Mouse (Mus musculus): ENCODE results near the gene Sergef. TPM values are rescaled to one million over a fixed set of nuclear protein-coding genes. Genes with fewer than 3 reads are reported as not detected.

Gene Sergef
- total and polyA plus RNA-seq, 2 experiments from 2014 or later: 46.9 to 50.7 TPM

- TF ChIP-seq CTCF (IDR thresholded peaks at IDR 0.05; ENCODE audit: low read depth): no peak
- ATAC-seq: no peak
- DNase-seq: no peak
- Histone ChIP-seq H3K27me3 (ENCODE audit: insufficient read depth, low read length) (no peaks in the 10 kb centered on the region), H3K27ac (ENCODE audit: low read depth, low read length) (no peak overlapping the region), H3K4me2 (ENCODE audit: low read depth) (no peak overlapping the region), H3K4me1 (ENCODE audit: insufficient read depth) (peaks cover 17% of the 10 kb centered on the region), H3K9ac (no peak overlapping the region), H3K36me3 (ENCODE audit: insufficient read depth) (peaks cover 3% of the 10 kb centered on the region; the same call in 1 of the 2 replicates), H3K4me3 (ENCODE audit: low read depth, low read length) (no peak overlapping the region), H3K9me3 (ENCODE audit: low read length) (no peaks in the 10 kb centered on the region)
- 91% methylated on average over 15 of the region's 15 CpGs for WGBS
Observed at GRCm38 (mm10) chr7:46403616-46404485, 235.8 kb downstream of the Sergef start.

DNA sequence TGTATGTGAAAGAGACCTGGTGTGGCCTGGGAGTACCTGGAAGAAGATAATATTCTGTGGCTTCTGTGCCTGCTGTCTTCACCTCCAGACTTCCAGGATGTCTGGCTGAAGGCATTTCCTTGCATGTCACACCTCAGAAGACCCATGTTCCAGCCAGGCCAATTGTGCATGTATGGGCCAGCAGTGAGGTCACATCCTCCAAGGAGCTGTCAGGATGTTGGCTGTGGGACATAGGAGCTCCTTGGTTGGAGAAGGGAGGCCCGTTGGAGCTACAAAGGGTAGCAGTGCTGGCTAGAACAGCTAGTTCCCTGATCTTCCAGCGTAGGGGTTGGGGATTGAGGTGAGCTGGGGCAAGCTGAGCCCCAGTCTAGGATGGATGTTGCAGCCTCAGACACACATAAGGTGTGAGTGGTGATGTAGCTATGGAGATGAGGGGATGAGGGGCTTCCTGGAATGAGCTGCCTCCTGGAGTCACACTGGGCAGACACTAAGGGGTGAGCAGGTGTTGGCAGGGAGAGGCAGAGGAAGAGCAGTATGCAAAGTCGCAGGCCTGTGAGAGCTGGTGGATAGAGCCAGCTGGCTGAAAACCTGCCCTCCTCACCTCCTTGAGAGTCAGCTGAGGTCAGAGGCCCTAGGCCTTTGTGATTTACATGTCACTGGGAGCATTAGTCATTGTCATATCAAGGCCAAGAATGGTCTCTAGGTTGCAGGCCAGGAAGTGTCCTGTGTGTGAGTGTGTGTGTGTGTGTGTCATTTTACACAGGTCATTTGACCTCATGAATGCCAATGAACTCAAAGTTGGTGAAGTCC is 238.0 kb downstream of the Sergef start:
- peak overlapping the region; percentile 73; the same call in 1 of the 2 replicates for H3K4me2 ChIP-seq (ENCODE audit: low read depth)
- no peak overlapping the region; the same call in 1 of the 2 replicates for H3K4me3 ChIP-seq (ENCODE audit: low read depth, low read length)
- H3K4me1 ChIP-seq (ENCODE audit: insufficient read depth): peaks cover 21% of the 10 kb centered on the region
- ATAC-seq (no peak), DNase-seq (no peak)
- peaks cover 3% of the 10 kb centered on the region; the same call in 1 of the 2 replicates for H3K36me3 ChIP-seq (ENCODE audit: insufficient read depth)
- TF ChIP-seq CTCF (IDR thresholded peaks at IDR 0.05; ENCODE audit: low read depth): no peak
- H3K9ac ChIP-seq: no peak overlapping the region
- H3K27me3 ChIP-seq (ENCODE audit: insufficient read depth, low read length): no peaks in the 10 kb centered on the region
- no peaks in the 10 kb centered on the region for H3K9me3 ChIP-seq (ENCODE audit: low read length)
- H3K27ac ChIP-seq (ENCODE audit: low read depth, low read length): no peak overlapping the region
- 82% methylated on average over 3 of the region's 3 CpGs for WGBS

DNA sequence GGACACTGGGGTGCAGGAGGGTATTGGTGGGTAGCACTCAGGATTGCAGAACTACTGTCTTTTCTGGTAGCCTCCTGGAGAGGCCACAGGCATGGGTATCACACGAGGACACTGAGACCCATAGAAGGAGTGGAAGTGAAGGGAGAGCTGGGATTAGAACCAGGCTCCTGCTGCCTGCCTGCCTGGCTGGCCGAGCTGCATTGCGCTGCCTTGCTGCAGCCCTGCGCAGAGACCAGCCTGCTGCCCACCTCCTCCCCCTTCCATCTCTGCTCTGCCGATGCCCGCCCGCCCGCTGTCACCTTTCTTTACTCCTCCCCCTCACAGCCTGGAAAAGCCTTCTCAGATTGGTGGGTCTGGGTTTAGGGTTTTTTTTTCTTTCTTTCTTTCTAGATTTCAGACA is 239.3 kb downstream of the Sergef start:
- ATAC-seq (no peak), DNase-seq (no peak)
- no peak for TF ChIP-seq CTCF (IDR thresholded peaks at IDR 0.05; ENCODE audit: low read depth)
- Histone ChIP-seq H3K4me1 (ENCODE audit: insufficient read depth) (peaks cover 21% of the 10 kb centered on the region), H3K27me3 (ENCODE audit: insufficient read depth, low read length) (no peaks in the 10 kb centered on the region), H3K36me3 (ENCODE audit: insufficient read depth) (peaks cover 3% of the 10 kb centered on the region; the same call in 1 of the 2 replicates), H3K4me2 (ENCODE audit: low read depth) (peak overlapping the region; percentile 73), H3K4me3 (ENCODE audit: low read depth, low read length) (peak overlapping the region; percentile 88), H3K27ac (ENCODE audit: low read depth, low read length) (no peak overlapping the region), H3K9ac (peak overlapping the region; percentile 10), H3K9me3 (ENCODE audit: low read length) (no peaks in the 10 kb centered on the region)
- 29% methylated on average over 8 of the region's 8 CpGs for WGBS

GRCm38 (mm10) chr7:46399676-46400075 is 239.9 kb downstream of the Sergef start:
- Histone ChIP-seq H3K9ac (0 out of 2 replicates have a peak overlapping the region, but pooled peaks have one; percentile 14), H3K27me3 (ENCODE audit: insufficient read depth, low read length) (no peaks in the 10 kb centered on the region), H3K4me3 (ENCODE audit: low read depth, low read length) (peak overlapping the region; percentile 88), H3K4me1 (ENCODE audit: insufficient read depth) (peaks cover 21% of the 10 kb centered on the region), H3K9me3 (ENCODE audit: low read length) (no peaks in the 10 kb centered on the region), H3K27ac (ENCODE audit: low read depth, low read length) (no peak overlapping the region), H3K36me3 (ENCODE audit: insufficient read depth) (peaks cover 3% of the 10 kb centered on the region; the same call in 1 of the 2 replicates), H3K4me2 (ENCODE audit: low read depth) (peak overlapping the region; percentile 73)
- ATAC-seq: no peak
- WGBS: 96% methylated on average over 1 of the region's 1 CpGs
- TF ChIP-seq CTCF (IDR thresholded peaks at IDR 0.05; ENCODE audit: low read depth): no peak
- DNase-seq: no peak

GRCm38 (mm10) chr7:46398612-46399011 is 241.0 kb downstream of the Sergef start:
- Histone ChIP-seq H3K9ac (peak overlapping the region; percentile 22; the same call in 1 of the 2 replicates), H3K4me1 (ENCODE audit: insufficient read depth) (peaks cover 21% of the 10 kb centered on the region), H3K36me3 (ENCODE audit: insufficient read depth) (peaks cover 3% of the 10 kb centered on the region; the same call in 1 of the 2 replicates), H3K27me3 (ENCODE audit: insufficient read depth, low read length) (no peaks in the 10 kb centered on the region), H3K27ac (ENCODE audit: low read depth, low read length) (no peak overlapping the region), H3K4me3 (ENCODE audit: low read depth, low read length) (peak overlapping the region; percentile 88), H3K4me2 (ENCODE audit: low read depth) (peak overlapping the region; percentile 73), H3K9me3 (ENCODE audit: low read length) (no peaks in the 10 kb centered on the region)
- no peak for DNase-seq
- no peak for TF ChIP-seq CTCF (IDR thresholded peaks at IDR 0.05; ENCODE audit: low read depth)
- no peak for ATAC-seq
- 58% methylated on average over 4 of the region's 4 CpGs for WGBS

- TF ChIP-seq CTCF (IDR thresholded peaks at IDR 0.05; ENCODE audit: low read depth): no peak
- H3K27me3 ChIP-seq (ENCODE audit: insufficient read depth, low read length): no peaks in the 10 kb centered on the region
- WGBS: 10% methylated on average over 70 of the region's 70 CpGs
- peak overlapping the region; percentile 73 for H3K4me2 ChIP-seq (ENCODE audit: low read depth)
- H3K4me1 ChIP-seq (ENCODE audit: insufficient read depth): peaks cover 21% of the 10 kb centered on the region
- peaks cover 3% of the 10 kb centered on the region; the same call in 1 of the 2 replicates for H3K36me3 ChIP-seq (ENCODE audit: insufficient read depth)
- H3K4me3 ChIP-seq (ENCODE audit: low read depth, low read length): peak overlapping the region; percentile 88
- no peaks in the 10 kb centered on the region for H3K9me3 ChIP-seq (ENCODE audit: low read length)
- DNase-seq: no peak
- peak overlapping the region; percentile 85; the same call in 1 of the 2 replicates for H3K27ac ChIP-seq (ENCODE audit: low read depth, low read length)
- peak overlapping the region; percentile 86 for H3K9ac ChIP-seq
- no peak for ATAC-seq
Observed at GRCm38 (mm10) chr7:46397732-46398333, 241.8 kb downstream of the Sergef start.
